Mouse (Mus musculus): Measurements from ENCODE around the gene Pafah1b3.
A peak's percentile ranks its signal among the peaks of the same experiment; 100 is the strongest.

The Pafah1b3 gene

GRCm38 (mm10) chr7:25305956-25306613 lies 8.3 kb upstream of the Pafah1b3 start, which contains the start of gene Tmem145:
TSS of gene Tmem145 (plus strand) at chr7:25306106.
- DNase-seq (ENCODE audit: inconsistent age in 2 of 2, low spot score in 1 of 2): peak in 1 of 2 experiments; percentile 77

- DNase-seq (ENCODE audit: inconsistent age in 2 of 2, low spot score in 1 of 2): no peak
These were observed 7.7 kb upstream of the Pafah1b3 start for GRCm38 (mm10) chr7:25305481-25305880.

- no peak for DNase-seq (ENCODE audit: inconsistent age in 2 of 2, low spot score in 1 of 2)
These were observed 5.9 kb upstream of the Pafah1b3 start for GRCm38 (mm10) chr7:25303685-25304006.

GRCm38 (mm10) chr7:25303003-25303684 lies 5.4 kb upstream of the Pafah1b3 start:
- no peak for DNase-seq (ENCODE audit: inconsistent age in 2 of 2, low spot score in 1 of 2)

- no peak for DNase-seq (ENCODE audit: inconsistent age in 2 of 2, low spot score in 1 of 2)
These were observed 3.3 kb upstream of the Pafah1b3 start, which contains the start of gene Prr19 for GRCm38 (mm10) chr7:25301063-25301462. TSS of gene Prr19 (plus strand) at chr7:25301411.

- peak in 1 of 2 experiments; percentile 67 for DNase-seq (ENCODE audit: inconsistent age in 2 of 2, low spot score in 1 of 2)
These were observed 787 bp downstream of the Pafah1b3 start for GRCm38 (mm10) chr7:25296945-25297453.

- DNase-seq (ENCODE audit: inconsistent age in 2 of 2, low spot score in 1 of 2): no peak
These were observed 2.6 kb downstream of the Pafah1b3 start for GRCm38 (mm10) chr7:25294960-25295722.

GRCm38 (mm10) chr7:25294495-25294894 lies 3.3 kb downstream of the Pafah1b3 start:
- DNase-seq (ENCODE audit: inconsistent age in 2 of 2, low spot score in 1 of 2): no peak

GRCm38 (mm10) chr7:25293191-25293739 lies 4.5 kb downstream of the Pafah1b3 start:
- DNase-seq (ENCODE audit: inconsistent age in 2 of 2, low spot score in 1 of 2): no peak

GRCm38 (mm10) chr7:25292107-25292506 lies 5.7 kb downstream of the Pafah1b3 start:
- DNase-seq (ENCODE audit: inconsistent age in 2 of 2, low spot score in 1 of 2): no peak

- DNase-seq (ENCODE audit: inconsistent age in 2 of 2, low spot score in 1 of 2): peak; percentile 42 to 74
These were observed 6.9 kb downstream of the Pafah1b3 start for GRCm38 (mm10) chr7:25290911-25291310.

GRCm38 (mm10) chr7:25290463-25290862 lies 7.3 kb downstream of the Pafah1b3 start:
- no peak for DNase-seq (ENCODE audit: inconsistent age in 2 of 2, low spot score in 1 of 2)

- no peak for DNase-seq (ENCODE audit: inconsistent age in 2 of 2, low spot score in 1 of 2)
These were observed 7.9 kb downstream of the Pafah1b3 start for GRCm38 (mm10) chr7:25289925-25290324.

- DNase-seq (ENCODE audit: inconsistent age in 2 of 2, low spot score in 1 of 2): no peak
These were observed 9.1 kb downstream of the Pafah1b3 start for GRCm38 (mm10) chr7:25288721-25289120.

- DNase-seq (ENCODE audit: inconsistent age in 2 of 2, low spot score in 1 of 2): no peak
These were observed 9.8 kb downstream of the Pafah1b3 start for GRCm38 (mm10) chr7:25288011-25288410.

GRCm38 (mm10) chr7:25286989-25287388 lies 10.8 kb downstream of the Pafah1b3 start:
- DNase-seq (ENCODE audit: inconsistent age in 2 of 2, low spot score in 1 of 2): no peak

- no peak for DNase-seq (ENCODE audit: inconsistent age in 2 of 2, low spot score in 1 of 2)
These were observed 12.1 kb downstream of the Pafah1b3 start for GRCm38 (mm10) chr7:25285511-25286238.

GRCm38 (mm10) chr7:25284766-25285165 lies 13.0 kb downstream of the Pafah1b3 start:
- peak in 1 of 2 experiments; percentile 29 for DNase-seq (ENCODE audit: inconsistent age in 2 of 2, low spot score in 1 of 2)

GRCm38 (mm10) chr7:25284171-25284570 lies 13.6 kb downstream of the Pafah1b3 start:
- no peak for DNase-seq (ENCODE audit: inconsistent age in 2 of 2, low spot score in 1 of 2)

GRCm38 (mm10) chr7:25283637-25284036 lies 14.1 kb downstream of the Pafah1b3 start:
- peak; percentile 45 to 69 for DNase-seq (ENCODE audit: inconsistent age in 2 of 2, low spot score in 1 of 2)
